Mouse (Mus musculus) intestine, embryonic 14.5 days (tissue): ENCODE results near the gene Fyb. TPM values are rescaled to one million over a fixed set of nuclear protein-coding genes. Genes with fewer than 3 reads are reported as not detected.

Experiments
- ATAC-seq: fragments of 200-750 bp; cut with Nextera tagmentation; replicated peaks from 2 replicates; pipeline ENCODE4 v1.8.0; 2017; ENCODE audit warnings: low read depth, moderate number of reproducible peaks, moderate TSS enrichment, moderate library complexity; ENCODE audit not compliant: low FRiP score, low TSS enrichment
- DNase-seq: peaks from one replicate; pipeline ENCODE4 v3.0.0-alpha.2; 2018; ENCODE audit warnings: low spot score
- H3K27ac ChIP-seq: fragments of 300-500 bp; sonication (generic); 2 replicates; pipeline ENCODE4 v1.5.1; 2014; ENCODE audit warnings: low read depth, mild to moderate bottlenecking, control low read depth
- H3K27me3 ChIP-seq: fragments of 300-500 bp; sonication (generic); replicated peaks from 2 replicates; pipeline ENCODE4 v1.6.1; 2014; ENCODE audit warnings: low read length, control low read depth; ENCODE audit not compliant: control insufficient read depth, insufficient read depth
- H3K36me3 ChIP-seq: fragments of 300-500 bp; sonication (generic); 2 replicates; pipeline ENCODE4 v1.6.1; 2014; ENCODE audit warnings: low read length, control low read depth; ENCODE audit not compliant: control insufficient read depth, insufficient read depth
- H3K4me1 ChIP-seq: fragments of 300-500 bp; sonication (generic); replicated peaks from 2 replicates; pipeline ENCODE4 v1.6.1; 2014; ENCODE audit warnings: low read length, control low read depth, mixed read lengths; ENCODE audit not compliant: control insufficient read depth, insufficient read depth
- H3K4me2 ChIP-seq: fragments of 300-500 bp; sonication (generic); 2 replicates; pipeline ENCODE4 v1.6.1; 2014; ENCODE audit warnings: low read length
- H3K4me3 ChIP-seq: fragments of 300-500 bp; sonication (generic); 2 replicates; pipeline ENCODE4 v1.5.1; 2014; ENCODE audit warnings: low read depth, low read length, control low read depth, mixed read lengths
- H3K9ac ChIP-seq: fragments of 300-500 bp; sonication (generic); 2 replicates; pipeline ENCODE4 v1.6.1; 2014; ENCODE audit warnings: mild to moderate bottlenecking, low read length
- H3K9me3 ChIP-seq: fragments of 300-500 bp; sonication (generic); 2 replicates; pipeline ENCODE4 v1.6.1; 2016; ENCODE audit warnings: low read length, control low read depth; ENCODE audit not compliant: control insufficient read depth
- WGBS: fragments of 180-500 bp; shearing (Covaris S2); extraction: QIAGEN DNeasy Blood & Tissue Kit; methylation state at CpG from one replicate; pipeline ENCODE4 v1.1.7; 2014; 5-methylcytosine and 5-hydroxymethylcytosine counted together
- polyA plus RNA-seq: library from polyadenylated mRNA; unstranded; fragments of >200 nt; fragmentation: Nextera tagmentation; extraction: Ambion mirVana; gene quantifications from 2 replicates; pipeline ENCODE4 v1.2.1, GENCODE M21; 2014

The Fyb gene
- polyA plus RNA-seq, 1 experiment from 2014 or later, result 4.8 TPM

GRCm38 (mm10) chr15:6556272-6556671 is 33.6 kb downstream of the Fyb start:
- Histone ChIP-seq H3K4me1 (peaks cover 12% of the 10 kb centered on the region; the same call in 1 of the 2 replicates), H3K36me3 (no peaks in the 10 kb centered on the region), H3K27me3 (no peaks in the 10 kb centered on the region; the same call in 1 of the 2 replicates), H3K9ac (no peak overlapping the region), H3K27ac (no peak overlapping the region), H3K4me2 (no peak overlapping the region), H3K9me3 (no peaks in the 10 kb centered on the region), H3K4me3 (no peak overlapping the region)
- WGBS, result 91% methylated on average over 4 of the region's 4 CpGs
- DNase-seq (no peak), ATAC-seq (no peak)

- Histone ChIP-seq H3K9me3 (no peaks in the 10 kb centered on the region), H3K27me3 (no peaks in the 10 kb centered on the region; the same call in 1 of the 2 replicates), H3K9ac (no peak overlapping the region), H3K4me2 (no peak overlapping the region), H3K27ac (no peak overlapping the region), H3K4me1 (peaks cover 12% of the 10 kb centered on the region; the same call in 1 of the 2 replicates), H3K4me3 (no peak overlapping the region), H3K36me3 (no peaks in the 10 kb centered on the region)
- no peak for DNase-seq
- ATAC-seq, result no peak
- 92% methylated on average over 6 of the region's 6 CpGs for WGBS
Measured at GRCm38 (mm10) chr15:6556911-6557310, 34.3 kb downstream of the Fyb start.

- WGBS, result 92% methylated on average over 4 of the region's 4 CpGs
- H3K9ac ChIP-seq, result no peak overlapping the region
- no peaks in the 10 kb centered on the region for H3K36me3 ChIP-seq
- H3K4me1 ChIP-seq, result peaks cover 12% of the 10 kb centered on the region; the same call in 1 of the 2 replicates
- H3K4me3 ChIP-seq, result no peak overlapping the region
- ATAC-seq (no peak), DNase-seq (no peak)
- H3K27ac ChIP-seq, result no peak overlapping the region
- H3K27me3 ChIP-seq, result no peaks in the 10 kb centered on the region; the same call in 1 of the 2 replicates
- no peak overlapping the region for H3K4me2 ChIP-seq
- no peaks in the 10 kb centered on the region for H3K9me3 ChIP-seq
Measured at GRCm38 (mm10) chr15:6557552-6557951, 34.9 kb downstream of the Fyb start.

GRCm38 (mm10) chr15:6559188-6559587 is 36.5 kb downstream of the Fyb start:
- DNase-seq (no peak), ATAC-seq (no peak)
- no peak overlapping the region for H3K27ac ChIP-seq

GRCm38 (mm10) chr15:6560696-6561095 is 38.0 kb downstream of the Fyb start:
- peaks cover 15% of the 10 kb centered on the region; the same call in 1 of the 2 replicates for H3K4me1 ChIP-seq
- no peak overlapping the region for H3K9ac ChIP-seq
- H3K4me3 ChIP-seq, result no peak overlapping the region
- H3K27me3 ChIP-seq, result no peaks in the 10 kb centered on the region
- no peak overlapping the region for H3K27ac ChIP-seq
- WGBS, result 60% methylated on average over 10 of the region's 10 CpGs
- H3K36me3 ChIP-seq, result no peaks in the 10 kb centered on the region
- ATAC-seq (no peak), DNase-seq (no peak)
- no peak overlapping the region for H3K4me2 ChIP-seq
- no peaks in the 10 kb centered on the region for H3K9me3 ChIP-seq

More at GRCm38 (mm10) chr15:6559188-6559587, 36.5 kb downstream of the Fyb start:
- Histone ChIP-seq H3K4me2 (no peak overlapping the region), H3K36me3 (no peaks in the 10 kb centered on the region), H3K27me3 (no peaks in the 10 kb centered on the region), H3K4me3 (no peak overlapping the region), H3K4me1 (peaks cover 12% of the 10 kb centered on the region; the same call in 1 of the 2 replicates), H3K9ac (no peak overlapping the region), H3K9me3 (no peaks in the 10 kb centered on the region)
- WGBS, result 39% methylated on average over 9 of the region's 9 CpGs

- H3K4me2 ChIP-seq, result no peak overlapping the region
- no peaks in the 10 kb centered on the region for H3K27me3 ChIP-seq
- DNase-seq, result no peak
- no peak overlapping the region for H3K27ac ChIP-seq
- no peaks in the 10 kb centered on the region for H3K9me3 ChIP-seq
- WGBS, result 93% methylated on average over 4 of the region's 4 CpGs
- no peak overlapping the region for H3K9ac ChIP-seq
- H3K36me3 ChIP-seq, result no peaks in the 10 kb centered on the region
- no peak overlapping the region for H3K4me3 ChIP-seq
- H3K4me1 ChIP-seq, result peaks cover 15% of the 10 kb centered on the region; the same call in 1 of the 2 replicates
- ATAC-seq, result no peak
Measured at GRCm38 (mm10) chr15:6562161-6562560, 39.5 kb downstream of the Fyb start.

GRCm38 (mm10) chr15:6562629-6563028 is 40.0 kb downstream of the Fyb start:
- 93% methylated on average over 2 of the region's 2 CpGs for WGBS
- no peak for ATAC-seq

GRCm38 (mm10) chr15:6564977-6565421 is 42.3 kb downstream of the Fyb start:
- WGBS, result 15% methylated on average over 11 of the region's 11 CpGs
- Histone ChIP-seq H3K27me3 (no peaks in the 10 kb centered on the region), H3K4me3 (0 out of 2 replicates have a peak overlapping the region, but pooled peaks have one; percentile 13), H3K36me3 (no peaks in the 10 kb centered on the region), H3K4me2 (peak overlapping the region; percentile 43), H3K4me1 (peaks cover 6% of the 10 kb centered on the region), H3K27ac (peak overlapping the region; percentile 63), H3K9me3 (no peaks in the 10 kb centered on the region), H3K9ac (no peak overlapping the region)
- DNase-seq (peak; percentile 81), ATAC-seq (peak; percentile 86)

More at GRCm38 (mm10) chr15:6562629-6563028, 40.0 kb downstream of the Fyb start:
- no peak overlapping the region for H3K4me3 ChIP-seq
- no peaks in the 10 kb centered on the region for H3K36me3 ChIP-seq
- DNase-seq, result no peak
- peaks cover 15% of the 10 kb centered on the region; the same call in 1 of the 2 replicates for H3K4me1 ChIP-seq
- no peak overlapping the region for H3K4me2 ChIP-seq
- H3K9ac ChIP-seq, result no peak overlapping the region
- no peak overlapping the region for H3K27ac ChIP-seq
- H3K27me3 ChIP-seq, result no peaks in the 10 kb centered on the region
- H3K9me3 ChIP-seq, result no peaks in the 10 kb centered on the region

- Histone ChIP-seq H3K9me3 (no peaks in the 10 kb centered on the region), H3K27ac (no peak overlapping the region), H3K4me3 (no peak overlapping the region), H3K36me3 (no peaks in the 10 kb centered on the region), H3K4me1 (peaks cover 6% of the 10 kb centered on the region), H3K4me2 (no peak overlapping the region), H3K9ac (no peak overlapping the region), H3K27me3 (no peaks in the 10 kb centered on the region)
- ATAC-seq, result no peak
- WGBS, result 93% methylated on average over 4 of the region's 4 CpGs
- no peak for DNase-seq
Measured at GRCm38 (mm10) chr15:6565873-6566272, 43.2 kb downstream of the Fyb start.
